Mouse (Mus musculus) lung, postnatal 4 days (tissue): ENCODE data around the gene Fkbp5.

Experiments
- DNase-seq, 2 experiments: peaks; one replicate each; pipeline ENCODE4 v3.0.0; 2021

Gene Fkbp5

DNA sequence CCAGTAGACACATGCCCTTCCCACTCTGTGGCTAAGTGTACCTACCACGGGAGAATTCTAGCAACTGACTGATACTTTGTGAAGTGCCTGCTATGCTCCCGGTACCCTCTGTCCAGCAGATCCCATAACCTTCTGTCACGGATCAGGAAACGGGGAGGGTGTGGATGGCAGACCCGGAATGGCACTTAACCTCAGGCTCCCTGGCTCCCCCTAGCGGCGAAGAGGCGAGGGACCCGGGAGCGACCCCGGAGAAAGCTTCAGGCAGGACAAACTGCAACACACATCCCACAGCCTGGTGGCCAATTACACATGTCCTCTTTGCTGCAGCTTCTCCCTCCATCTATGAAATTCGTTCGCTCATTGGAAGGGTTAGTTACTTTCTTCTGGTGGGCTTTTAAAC, 148.9 kb downstream of the Fkbp5 start:
- DNase-seq: peak; percentile 88 to 91

DNA sequence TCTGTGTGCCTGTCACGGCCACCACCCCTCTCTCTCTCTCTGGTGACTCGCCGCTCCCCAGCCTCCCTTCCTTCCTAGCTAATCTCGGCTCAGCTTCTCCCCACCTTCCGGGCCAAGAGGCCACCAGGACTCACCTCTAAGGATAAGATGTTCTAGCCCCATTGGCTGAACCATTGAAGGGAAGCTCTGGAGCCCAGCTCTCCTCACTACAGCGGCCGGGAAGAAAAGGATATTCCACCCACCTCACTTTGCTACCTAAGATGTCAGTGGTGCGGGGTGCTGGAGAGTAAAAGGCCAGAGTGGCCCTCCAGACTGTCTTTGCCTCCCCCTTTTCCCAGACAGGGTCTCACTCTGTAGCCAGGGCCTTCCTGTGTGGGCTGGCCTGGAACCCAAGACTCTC, 152.2 kb downstream of the Fkbp5 start, which contains the start of gene Tulp1:
Gene Tulp1, minus strand, starts transcription at position 101 of the 400 bp plus-strand sequence.
- no peak for DNase-seq

DNA sequence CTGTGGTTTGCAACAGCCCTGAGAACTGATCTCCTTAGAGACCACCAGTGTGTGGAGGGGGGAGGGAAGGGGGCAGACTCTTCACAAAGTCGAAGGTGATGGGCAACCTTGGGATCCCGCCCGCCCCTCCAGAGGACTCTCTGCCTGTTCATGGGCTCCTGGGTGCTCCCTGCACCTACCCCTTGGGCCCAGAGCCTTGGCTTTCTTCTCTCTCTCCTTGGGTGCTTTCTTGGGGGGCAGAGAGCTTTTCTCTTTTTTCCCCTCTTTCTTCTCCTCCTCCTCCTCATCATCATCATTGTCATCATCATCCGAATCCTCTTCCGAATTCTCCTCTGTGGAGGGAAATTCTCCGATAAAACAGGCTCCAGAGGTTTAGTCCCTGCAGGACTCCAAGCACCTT, 153.8 kb downstream of the Fkbp5 start:
- DNase-seq: no peak

DNA sequence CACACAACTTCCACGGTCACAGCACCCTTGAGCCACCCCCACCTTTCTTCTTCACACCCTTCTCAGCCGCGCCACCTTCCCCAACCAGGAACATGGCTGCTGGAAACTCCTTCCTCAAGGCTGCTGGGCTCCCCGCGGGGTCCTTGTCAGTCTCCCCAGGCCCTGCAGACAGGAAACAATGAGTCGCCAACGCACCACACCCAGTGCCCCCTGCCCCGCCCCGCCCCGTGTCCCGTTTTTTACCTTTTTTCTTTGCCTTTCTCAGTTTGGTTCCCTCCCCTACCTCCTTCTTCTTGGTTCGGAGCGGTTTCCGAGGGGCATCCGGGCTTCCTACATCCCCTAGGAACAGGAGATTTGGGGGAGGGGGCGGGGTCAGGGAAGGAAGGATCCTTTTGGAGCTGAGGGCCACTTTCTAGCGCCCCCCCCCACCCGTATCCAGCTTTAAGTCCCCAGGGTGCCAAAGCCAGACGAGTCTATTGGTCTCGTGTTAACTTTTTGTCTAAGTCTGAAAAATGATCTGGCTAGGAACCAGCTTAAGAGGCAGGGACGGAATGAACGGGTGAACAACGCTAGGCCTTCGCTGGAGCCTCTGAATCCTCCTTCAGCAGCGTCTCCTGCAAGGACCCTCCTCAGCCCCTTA, 154.6 kb downstream of the Fkbp5 start:
- DNase-seq: no peak

DNA sequence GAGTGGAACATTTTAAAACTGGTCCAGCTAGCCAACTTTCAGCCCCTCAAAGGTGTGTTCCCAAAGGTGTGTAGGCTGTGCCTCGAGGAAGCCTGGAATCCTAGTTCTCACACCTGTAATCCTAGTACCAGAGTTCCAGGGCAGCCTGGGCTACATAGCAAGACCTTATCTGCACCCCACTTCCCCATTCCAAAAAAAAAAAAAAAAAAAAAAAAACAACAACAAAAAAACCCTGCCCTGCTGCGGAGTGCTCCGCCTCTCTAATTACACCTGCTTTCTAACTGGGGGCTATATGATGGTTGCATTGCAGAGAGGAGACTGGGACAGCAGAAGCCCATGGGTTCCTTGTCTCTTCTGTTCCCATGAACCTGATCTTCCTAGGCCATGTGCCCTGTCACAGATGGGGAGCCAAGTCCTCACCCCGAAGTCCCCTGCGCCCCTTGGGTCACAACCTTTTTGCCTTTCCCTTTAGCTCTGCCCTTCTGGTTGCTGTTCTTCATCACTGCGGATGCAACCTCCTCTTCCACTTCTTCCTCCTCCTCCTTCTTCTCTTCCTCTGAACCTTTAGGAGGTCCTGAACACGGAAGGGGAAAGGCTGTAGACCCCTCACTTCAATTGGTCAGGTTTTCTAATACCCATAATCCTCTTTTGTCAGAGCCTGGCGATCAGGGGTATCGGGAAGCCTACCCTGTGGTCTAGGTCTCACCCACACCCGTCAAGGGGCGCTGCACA, 155.2 kb downstream of the Fkbp5 start:
- DNase-seq: no peak

DNA sequence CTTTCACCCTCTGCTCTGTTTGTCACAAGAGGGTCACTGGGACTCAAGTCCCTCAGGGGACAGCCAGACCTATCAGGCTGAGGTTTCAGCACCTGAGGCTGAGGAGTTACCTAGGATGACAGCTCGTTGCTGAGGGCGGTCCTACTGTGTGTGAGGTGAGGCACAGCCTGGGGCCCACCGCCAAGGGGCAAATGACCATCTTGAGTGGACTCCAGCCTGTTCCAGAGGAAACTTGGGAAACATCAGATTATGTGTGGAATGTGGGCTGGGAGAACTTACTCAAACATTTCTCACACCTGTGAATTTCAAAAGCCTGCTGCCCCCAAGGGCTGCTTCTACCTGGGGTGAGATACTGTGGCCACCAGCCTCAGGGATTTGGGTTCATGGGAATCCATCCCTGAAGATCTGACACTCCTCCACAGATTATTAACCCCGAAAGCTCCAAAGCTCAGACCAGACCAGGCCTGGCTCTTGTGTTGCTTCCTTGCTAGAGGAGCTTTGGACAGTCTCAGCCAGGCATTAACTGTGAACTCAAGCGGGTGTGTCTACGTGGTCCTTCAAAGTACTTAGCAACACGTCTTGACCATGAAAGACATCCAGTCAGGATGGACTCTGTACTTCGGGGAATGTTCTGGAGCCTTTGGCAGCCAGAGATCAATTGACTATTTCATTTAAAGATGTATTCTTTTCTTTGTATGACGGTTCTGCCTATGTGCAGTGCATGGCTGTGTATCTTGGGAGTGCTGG, 156.6 kb downstream of the Fkbp5 start:
- peak in 1 of 2 experiments; percentile 76 for DNase-seq

DNA sequence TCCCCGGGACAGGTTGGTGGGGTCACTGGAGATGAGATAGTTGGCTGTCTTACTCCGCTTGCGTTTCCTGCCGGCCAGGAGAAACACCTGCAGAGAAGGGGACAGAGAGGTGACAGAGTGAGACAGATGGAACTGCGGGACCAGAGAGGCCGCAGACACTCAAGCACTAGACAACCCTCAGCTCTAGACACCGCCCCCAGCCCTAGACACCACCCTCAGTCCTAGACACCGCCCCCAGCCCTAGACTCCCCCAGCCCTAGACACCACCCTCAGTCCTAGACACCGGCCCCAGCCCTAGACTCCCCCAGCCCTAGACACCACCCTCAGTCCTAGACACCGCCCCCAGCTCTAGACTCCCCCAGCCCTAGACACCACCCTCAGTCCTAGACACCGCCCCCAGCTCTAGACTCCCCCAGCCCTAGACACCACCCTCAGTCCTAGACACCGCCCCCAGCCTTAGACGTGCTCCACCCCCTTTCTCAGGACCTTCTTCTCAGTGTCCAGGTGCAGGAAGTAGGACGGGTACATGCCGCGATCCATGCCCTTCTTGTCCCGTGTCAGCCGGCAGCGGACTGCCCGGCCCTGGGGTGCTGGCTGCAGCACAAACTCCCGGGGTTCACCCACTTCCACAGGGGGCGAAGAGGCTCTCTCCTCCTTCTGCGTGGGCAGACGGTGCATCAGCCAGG, 158.6 kb downstream of the Fkbp5 start:
- DNase-seq: peak in 1 of 2 experiments; percentile 47

DNA sequence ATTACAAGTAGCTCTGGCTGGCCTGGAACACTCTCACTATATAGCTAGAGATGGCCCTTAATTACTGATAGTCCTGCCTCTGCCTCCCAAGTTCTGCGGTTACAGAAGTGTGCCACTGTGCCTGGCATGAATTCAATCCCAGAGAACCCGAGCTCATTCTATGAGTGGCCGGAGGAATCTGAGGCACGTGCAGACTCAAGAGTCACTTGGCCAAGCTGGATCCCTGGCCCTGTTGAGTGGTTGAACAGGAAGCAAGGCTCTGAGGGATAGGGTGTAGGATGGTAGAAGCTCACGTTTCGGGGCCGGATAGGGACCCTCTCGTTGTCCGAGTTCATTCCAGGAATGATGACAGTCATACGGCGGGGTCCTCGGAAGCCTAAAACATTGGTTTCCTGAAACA, 161.5 kb downstream of the Fkbp5 start:
- peak; percentile 65 to 84 for DNase-seq

DNA sequence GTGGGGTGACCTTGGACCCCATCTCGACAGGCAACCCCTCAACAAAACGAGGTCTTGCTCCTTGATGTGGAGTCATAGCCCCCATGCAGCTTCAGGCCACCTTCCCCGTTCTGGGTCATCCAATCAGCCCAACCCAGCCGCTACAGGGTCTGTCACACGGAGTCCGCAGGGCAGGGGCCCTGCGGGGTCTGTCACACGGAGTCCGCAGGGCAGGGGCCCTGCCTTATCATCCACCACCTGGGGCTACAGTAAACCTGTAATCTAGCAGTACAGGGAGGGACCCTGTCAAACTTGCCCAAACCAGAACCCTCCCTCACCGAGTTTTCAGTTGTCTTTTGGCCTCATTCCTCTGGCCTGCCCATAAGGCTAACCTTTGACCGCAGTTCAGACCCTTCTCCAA, 165.3 kb downstream of the Fkbp5 start:
- no peak for DNase-seq

DNA sequence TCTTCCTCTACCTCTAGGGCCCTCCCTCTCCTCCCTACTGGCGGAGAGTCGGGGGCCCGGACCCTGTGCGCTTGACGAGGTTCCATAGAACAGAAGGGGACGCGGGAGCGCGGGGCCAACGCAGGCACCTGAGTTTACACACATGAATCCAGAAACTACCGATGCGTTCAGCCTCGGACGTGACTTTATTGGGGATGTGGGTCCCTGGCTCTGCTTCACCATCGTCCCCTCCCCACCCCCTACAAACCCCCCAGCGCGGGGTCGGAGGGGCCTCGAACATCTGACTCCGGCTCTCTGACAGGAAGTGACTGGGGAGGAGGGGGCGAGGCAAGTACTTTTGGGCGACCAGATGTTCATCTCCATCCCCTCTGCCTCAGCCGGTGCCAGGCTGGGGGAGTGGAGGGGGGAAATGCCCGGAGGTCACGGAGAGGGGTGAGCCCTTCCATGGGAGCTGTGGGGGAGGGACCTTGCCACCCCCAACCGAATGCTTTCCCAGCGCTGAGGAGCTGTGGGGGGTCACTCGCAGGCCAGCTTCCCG, 165.9 kb downstream of the Fkbp5 start:
- DNase-seq: peak in 1 of 2 experiments; percentile 64

DNA sequence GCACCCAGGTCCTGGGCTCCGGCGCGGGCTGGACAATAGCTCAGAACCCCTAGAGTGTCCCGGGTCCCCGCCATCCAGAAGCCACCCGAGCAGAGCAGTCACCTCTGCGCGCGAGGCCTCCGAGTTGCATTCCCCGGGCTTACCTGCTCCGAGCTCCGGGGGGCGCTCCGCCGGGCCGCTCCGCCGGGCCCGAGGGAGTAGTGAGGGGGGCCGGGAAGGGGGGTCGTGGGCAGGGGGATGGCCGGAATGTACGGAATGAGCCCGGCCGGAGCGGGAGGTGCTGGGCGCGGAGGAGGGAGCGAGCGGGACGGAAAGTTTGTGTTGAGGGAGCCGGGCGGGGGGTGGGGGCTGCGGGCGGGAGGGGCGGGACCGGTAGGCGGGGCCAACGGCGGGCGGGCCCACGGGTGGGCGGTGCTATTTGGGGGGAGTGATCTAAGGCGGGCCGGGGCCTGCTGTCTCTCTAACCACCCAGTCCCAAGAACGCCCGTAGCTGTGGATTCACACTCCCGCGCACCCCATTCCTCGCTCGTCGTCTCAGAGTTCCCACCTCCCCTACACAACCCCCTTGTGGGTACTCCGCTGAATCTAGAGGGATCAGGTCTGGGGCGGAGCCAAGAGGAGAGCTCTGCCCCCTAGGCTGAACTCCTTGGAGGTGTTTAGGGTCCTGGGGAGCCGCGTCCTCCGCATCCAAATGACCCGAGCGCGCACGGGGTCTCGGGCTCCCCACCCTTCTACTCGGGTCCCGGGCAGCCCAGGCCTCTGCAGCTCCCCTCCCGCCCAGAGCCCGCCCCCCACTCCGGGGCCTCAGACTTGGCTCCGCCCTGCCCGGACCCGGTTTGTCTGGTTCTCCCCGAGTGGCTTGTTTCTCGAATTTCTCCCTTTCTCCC, 166.6 kb downstream of the Fkbp5 start, which contains the start of gene Tead3:
Gene Tead3, minus strand, starts transcription at position 352 of the 887 bp plus-strand sequence.
- peak; percentile 87 to 91 for DNase-seq

DNA sequence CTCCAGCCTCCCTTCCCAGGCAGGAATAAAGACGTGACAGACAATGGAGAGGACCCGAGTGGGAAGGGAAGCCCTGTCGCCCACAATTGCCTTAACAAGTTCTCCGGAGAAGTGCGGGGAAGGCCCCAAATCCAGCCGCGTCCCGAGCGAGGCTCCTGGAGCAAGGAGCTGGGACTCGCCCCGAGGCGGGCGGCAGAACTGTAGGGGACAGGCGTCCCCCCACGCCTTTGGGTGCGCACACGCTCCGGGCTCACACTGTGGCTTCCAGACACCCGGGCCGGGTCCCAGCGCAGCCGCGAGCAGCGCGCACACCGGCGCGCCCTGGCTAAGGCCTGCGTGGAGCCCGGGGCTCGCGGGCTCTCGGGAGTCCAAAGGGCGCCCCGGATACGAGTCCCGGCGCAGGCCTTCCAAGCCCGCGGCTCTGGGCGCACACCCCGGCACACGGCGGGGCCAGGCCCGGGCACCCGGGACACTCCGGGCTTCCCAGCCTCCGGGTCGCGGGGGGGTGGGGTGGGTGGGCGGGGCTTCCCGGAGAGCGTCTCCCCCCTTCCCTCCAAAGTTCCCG, 167.3 kb downstream of the Fkbp5 start:
- peak in 1 of 2 experiments; percentile 42 for DNase-seq

DNA sequence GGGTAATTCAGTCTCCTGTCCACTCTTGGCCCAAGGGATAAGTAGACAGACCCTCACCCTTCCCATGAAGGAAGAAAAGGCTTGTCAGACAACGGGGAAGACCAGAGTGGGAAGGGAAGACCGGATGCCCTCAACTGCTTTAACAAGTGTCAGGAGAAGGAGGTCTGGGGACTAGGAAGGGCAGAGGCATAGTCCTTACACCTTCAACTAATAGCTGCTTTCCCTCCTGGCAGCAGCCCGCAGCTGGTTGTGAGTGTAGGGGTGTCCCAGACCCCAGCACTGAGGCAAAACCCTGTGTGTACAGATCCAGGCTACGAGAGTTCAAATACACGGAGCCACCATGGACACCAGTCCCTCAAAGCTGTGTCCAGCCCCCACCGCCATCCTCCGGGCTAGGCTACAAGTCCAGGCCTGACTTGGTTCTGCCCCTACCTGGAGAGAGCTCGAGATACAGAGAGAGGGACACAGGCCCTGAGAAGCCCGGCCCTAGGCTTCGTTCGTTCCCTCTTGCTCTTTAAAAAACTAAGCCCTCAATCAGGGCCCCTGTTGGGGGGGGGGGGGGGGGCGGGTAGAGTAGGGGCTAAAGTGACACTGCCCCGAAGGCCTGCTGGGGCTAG, 168.0 kb downstream of the Fkbp5 start:
- no peak for DNase-seq
